Mouse (Mus musculus) intestine, embryonic 15.5 days (tissue): Measurements from ENCODE around the gene Flcn. TPM values are rescaled to one million over a fixed set of nuclear protein-coding genes. Genes with fewer than 3 reads are reported as not detected.

Source experiments
- ATAC-seq: fragments of 200-750 bp; cut with Nextera tagmentation; 2 replicates; pipeline ENCODE4 v1.8.0; 2017; ENCODE audit warnings: moderate TSS enrichment, moderate library complexity
- H3K27ac ChIP-seq: fragments of 300-500 bp; sonication (generic); 2 replicates; pipeline ENCODE4 v1.5.1; 2015; ENCODE audit warnings: mild to moderate bottlenecking, inconsistent platforms
- H3K27me3 ChIP-seq: fragments of 300-500 bp; sonication (generic); replicated peaks from 2 replicates; pipeline ENCODE4 v1.6.1; 2015; ENCODE audit warnings: inconsistent platforms
- H3K36me3 ChIP-seq: fragments of 300-500 bp; sonication (generic); 2 replicates; pipeline ENCODE4 v1.6.1; 2015; ENCODE audit warnings: inconsistent platforms
- H3K4me1 ChIP-seq: fragments of 300-500 bp; sonication (generic); replicated peaks from 2 replicates; pipeline ENCODE4 v1.6.1; 2015; ENCODE audit warnings: inconsistent platforms
- H3K4me2 ChIP-seq: fragments of 300-500 bp; sonication (generic); replicated peaks from 2 replicates; pipeline ENCODE4 v1.6.1; 2015; ENCODE audit warnings: mild to moderate bottlenecking, inconsistent platforms
- H3K4me3 ChIP-seq: fragments of 300-500 bp; sonication (generic); replicated peaks from 2 replicates; pipeline ENCODE4 v1.5.1; 2015; ENCODE audit warnings: inconsistent platforms
- H3K9ac ChIP-seq: fragments of 300-500 bp; sonication (generic); 2 replicates; pipeline ENCODE4 v1.6.1; 2015; ENCODE audit warnings: inconsistent platforms
- H3K9me3 ChIP-seq: fragments of 300-500 bp; sonication (generic); 2 replicates; pipeline ENCODE4 v1.6.1; 2016; ENCODE audit warnings: inconsistent platforms
- WGBS: fragments of 180-500 bp; shearing (Covaris S2); methylation state at CpG from one replicate; pipeline ENCODE4 v1.1.7; 2015; 5-methylcytosine and 5-hydroxymethylcytosine counted together
- polyA plus RNA-seq: library from polyadenylated mRNA; unstranded; fragments of >200 nt; fragmentation: Nextera tagmentation; extraction: Ambion mirVana; gene quantifications from 2 replicates; pipeline ENCODE4 v1.2.1, GENCODE M21; 2015

Flcn gene
- polyA plus RNA-seq, 1 experiment from 2014 or later, result 35.9 TPM

DNA sequence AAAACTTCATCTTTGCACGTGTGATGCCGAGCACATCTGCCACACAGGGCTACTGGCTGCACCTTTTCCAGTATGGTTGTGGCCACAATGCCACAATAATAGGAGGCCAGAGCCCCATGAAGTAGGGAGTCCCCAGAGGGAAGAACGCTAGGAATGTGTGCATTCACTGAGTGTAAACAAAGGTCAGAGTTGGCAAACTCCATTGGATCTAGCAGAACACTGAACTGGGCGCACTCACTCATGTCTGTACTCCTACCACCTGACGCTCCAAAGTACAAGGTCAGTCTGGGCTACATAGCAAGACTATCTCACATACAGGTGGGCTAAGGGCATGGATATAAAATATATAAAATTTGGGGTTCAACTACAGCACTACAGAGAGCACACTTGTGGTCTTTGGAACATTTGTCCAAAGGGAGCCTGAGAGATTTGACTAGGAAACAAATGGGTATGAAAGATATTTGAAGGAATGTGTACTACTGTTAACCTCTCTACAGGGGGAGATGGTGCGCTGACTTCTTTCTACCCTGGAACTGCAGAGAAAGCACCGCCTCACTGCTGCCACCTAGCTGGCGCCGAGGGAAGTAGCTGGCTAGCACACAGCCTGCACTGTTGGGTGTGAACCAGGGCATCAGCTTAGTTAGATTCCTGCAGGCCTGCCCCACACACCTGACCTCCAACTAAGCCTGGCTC is 31.5 kb downstream of the Flcn start:
- Histone ChIP-seq H3K9me3 (no peaks in the 10 kb centered on the region), H3K27ac (no peak overlapping the region), H3K4me3 (no peak overlapping the region), H3K4me2 (no peak overlapping the region), H3K36me3 (peaks cover 28% of the 10 kb centered on the region), H3K4me1 (no peaks in the 10 kb centered on the region), H3K9ac (no peak overlapping the region), H3K27me3 (no peaks in the 10 kb centered on the region)
- WGBS, result 54% methylated on average over 9 of the region's 9 CpGs
- peak; percentile 75 for ATAC-seq

DNA sequence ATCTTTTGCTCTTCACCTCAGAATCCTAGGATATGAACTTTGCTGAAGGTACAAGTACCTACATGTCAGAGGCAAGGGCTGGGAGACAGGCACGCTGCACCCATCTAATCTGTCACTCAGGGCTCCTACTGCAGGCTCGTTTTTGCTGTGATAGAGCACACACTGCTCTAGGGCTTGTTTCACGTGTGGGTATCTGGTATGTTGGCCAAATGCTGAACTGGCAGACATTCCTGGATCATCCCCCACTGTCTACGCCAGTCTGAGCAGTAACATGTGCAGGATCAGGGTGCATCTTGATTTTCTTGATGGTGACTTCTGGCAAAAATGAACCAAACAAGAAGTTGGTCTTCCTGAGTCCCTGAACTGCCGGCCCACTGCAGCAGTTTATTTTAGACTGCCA is 32.6 kb downstream of the Flcn start:
- Histone ChIP-seq H3K27me3 (no peaks in the 10 kb centered on the region), H3K9ac (no peak overlapping the region), H3K4me3 (no peak overlapping the region), H3K4me1 (no peaks in the 10 kb centered on the region), H3K4me2 (no peak overlapping the region), H3K36me3 (peaks cover 28% of the 10 kb centered on the region), H3K9me3 (no peaks in the 10 kb centered on the region), H3K27ac (no peak overlapping the region)
- WGBS, result 85% methylated on average over 5 of the region's 5 CpGs
- ATAC-seq, result no peak

DNA sequence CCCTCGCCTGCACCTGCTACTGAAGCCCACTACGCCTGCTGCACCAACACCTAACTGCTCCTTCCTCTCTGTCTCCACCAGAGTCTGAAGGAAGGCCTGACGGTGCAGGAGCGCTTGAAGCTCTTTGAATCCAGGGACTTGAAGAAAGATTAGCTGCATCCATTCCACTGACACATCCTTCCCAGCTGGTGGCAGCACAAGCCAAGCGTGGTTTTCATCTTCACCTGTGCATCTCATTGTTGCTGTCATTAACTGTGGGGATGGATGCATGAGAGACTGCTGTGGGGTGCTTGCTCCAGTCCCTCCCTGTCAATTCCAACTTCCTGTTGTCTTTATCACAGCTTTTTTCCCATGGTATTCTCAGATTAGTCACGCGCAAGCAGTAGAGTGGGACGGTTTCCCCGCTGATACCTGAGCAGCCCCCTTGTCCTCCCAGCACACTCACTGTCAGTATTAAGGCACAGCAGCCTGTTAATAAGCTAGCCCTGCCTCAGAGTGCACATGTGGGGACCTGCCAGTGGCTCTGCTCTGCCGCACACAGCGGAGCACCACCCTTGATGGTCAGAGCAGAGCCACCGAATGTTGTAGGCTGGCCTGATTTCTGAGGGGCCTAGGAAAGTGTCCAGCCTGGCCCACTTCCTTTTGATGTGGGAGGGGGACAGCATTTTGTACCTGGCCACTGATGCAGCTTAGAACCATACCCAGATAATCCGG is 34.2 kb downstream of the Flcn start:
- H3K36me3 ChIP-seq, result peaks cover 44% of the 10 kb centered on the region
- 88% methylated on average over 13 of the region's 13 CpGs for WGBS
- no peak for ATAC-seq

DNA sequence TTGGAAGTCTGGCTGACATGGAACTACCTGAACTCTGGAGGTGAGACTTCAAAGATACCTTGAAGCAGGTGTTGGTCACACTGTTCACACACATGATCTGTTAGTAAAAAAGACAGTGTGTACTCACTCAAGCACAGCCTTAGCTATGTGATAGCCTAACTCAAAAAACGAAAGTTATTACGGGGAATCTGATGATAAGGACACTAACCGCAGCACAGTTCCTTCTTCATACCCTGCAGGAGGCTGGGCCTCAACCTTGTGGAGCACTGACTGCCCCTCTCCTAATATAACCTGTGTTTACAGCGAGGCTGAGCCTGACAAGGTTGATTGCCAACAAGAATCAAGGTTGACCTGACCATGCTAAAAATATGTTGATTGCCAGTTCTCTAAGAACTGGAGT is 35.3 kb downstream of the Flcn start:
- Histone ChIP-seq H3K9me3 (no peaks in the 10 kb centered on the region), H3K27me3 (no peaks in the 10 kb centered on the region), H3K4me1 (no peaks in the 10 kb centered on the region), H3K27ac (no peak overlapping the region), H3K4me3 (no peak overlapping the region), H3K4me2 (no peak overlapping the region), H3K9ac (no peak overlapping the region), H3K36me3 (peaks cover 46% of the 10 kb centered on the region)
- WGBS, result 86% methylated on average over 4 of the region's 4 CpGs
- no peak for ATAC-seq

More for the DNA sequence above, 34.2 kb downstream of the Flcn start:
- no peaks in the 10 kb centered on the region for H3K9me3 ChIP-seq
- no peaks in the 10 kb centered on the region for H3K27me3 ChIP-seq
- no peak overlapping the region for H3K4me2 ChIP-seq
- no peak overlapping the region for H3K27ac ChIP-seq
- H3K9ac ChIP-seq, result no peak overlapping the region
- H3K4me1 ChIP-seq, result no peaks in the 10 kb centered on the region
- no peak overlapping the region for H3K4me3 ChIP-seq

GRCm38 (mm10) chr11:59772902-59773301 is 36.9 kb downstream of the Flcn start:
- Histone ChIP-seq H3K4me2 (no peak overlapping the region), H3K27ac (no peak overlapping the region), H3K9me3 (no peaks in the 10 kb centered on the region), H3K36me3 (peaks cover 51% of the 10 kb centered on the region), H3K27me3 (no peaks in the 10 kb centered on the region), H3K4me1 (no peaks in the 10 kb centered on the region), H3K4me3 (no peak overlapping the region), H3K9ac (no peak overlapping the region)
- 91% methylated on average over 4 of the region's 4 CpGs for WGBS
- ATAC-seq, result no peak

- Histone ChIP-seq H3K9ac (no peak overlapping the region), H3K27me3 (no peaks in the 10 kb centered on the region), H3K27ac (no peak overlapping the region), H3K4me2 (no peak overlapping the region), H3K4me3 (no peak overlapping the region), H3K4me1 (no peaks in the 10 kb centered on the region), H3K36me3 (peaks cover 57% of the 10 kb centered on the region), H3K9me3 (no peaks in the 10 kb centered on the region)
- ATAC-seq, result no peak
- 92% methylated on average over 2 of the region's 2 CpGs for WGBS
Observed at GRCm38 (mm10) chr11:59772291-59772690, 37.5 kb downstream of the Flcn start.

- 91% methylated on average over 7 of the region's 7 CpGs for WGBS
- no peaks in the 10 kb centered on the region for H3K9me3 ChIP-seq
- H3K4me3 ChIP-seq, result no peak overlapping the region
- peaks cover 51% of the 10 kb centered on the region for H3K36me3 ChIP-seq
- no peak overlapping the region for H3K27ac ChIP-seq
- no peak overlapping the region for H3K4me2 ChIP-seq
- no peak overlapping the region for H3K9ac ChIP-seq
- no peak for ATAC-seq
- no peaks in the 10 kb centered on the region for H3K4me1 ChIP-seq
- H3K27me3 ChIP-seq, result no peaks in the 10 kb centered on the region
Observed at GRCm38 (mm10) chr11:59770753-59771152, 39.1 kb downstream of the Flcn start.

GRCm38 (mm10) chr11:59769738-59770137 is 40.1 kb downstream of the Flcn start:
- Histone ChIP-seq H3K27ac (no peak overlapping the region), H3K4me2 (no peak overlapping the region), H3K4me3 (no peak overlapping the region), H3K4me1 (no peaks in the 10 kb centered on the region), H3K36me3 (peaks cover 51% of the 10 kb centered on the region), H3K27me3 (no peaks in the 10 kb centered on the region), H3K9me3 (no peaks in the 10 kb centered on the region), H3K9ac (no peak overlapping the region)
- no peak for ATAC-seq
- 92% methylated on average over 6 of the region's 6 CpGs for WGBS

GRCm38 (mm10) chr11:59769307-59769706 is 40.5 kb downstream of the Flcn start:
- H3K4me1 ChIP-seq, result no peaks in the 10 kb centered on the region
- H3K27ac ChIP-seq, result no peak overlapping the region
- ATAC-seq, result no peak
- no peaks in the 10 kb centered on the region for H3K27me3 ChIP-seq
- H3K9me3 ChIP-seq, result no peaks in the 10 kb centered on the region
- no peak overlapping the region for H3K4me2 ChIP-seq
- no peak overlapping the region for H3K9ac ChIP-seq
- no peak overlapping the region for H3K4me3 ChIP-seq
- WGBS, result 93% methylated on average over 2 of the region's 2 CpGs
- peaks cover 54% of the 10 kb centered on the region for H3K36me3 ChIP-seq

DNA sequence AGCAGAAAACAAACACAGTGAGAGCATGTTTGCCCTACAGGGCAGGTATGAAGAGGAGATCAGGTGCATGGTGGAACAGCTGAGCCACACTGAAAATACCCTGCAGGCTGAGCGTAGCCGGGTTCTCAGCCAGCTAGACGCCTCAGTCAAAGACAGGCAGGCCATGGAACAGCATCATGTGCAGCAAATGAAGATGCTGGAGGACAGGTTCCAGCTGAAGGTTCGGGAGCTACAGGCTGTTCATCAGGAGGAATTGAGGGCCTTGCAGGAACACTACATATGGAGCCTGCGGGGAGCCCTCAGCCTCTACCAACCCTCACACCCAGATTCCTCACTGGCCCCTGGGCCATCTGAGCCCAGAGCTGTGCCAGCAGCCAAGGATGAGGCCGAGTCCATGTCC is 49.0 kb downstream of the Flcn start:
- no peaks in the 10 kb centered on the region for H3K27me3 ChIP-seq
- H3K4me2 ChIP-seq, result no peak overlapping the region
- no peak overlapping the region for H3K27ac ChIP-seq
- H3K36me3 ChIP-seq, result peaks cover 47% of the 10 kb centered on the region
- ATAC-seq, result no peak
- H3K4me3 ChIP-seq, result no peak overlapping the region
- no peaks in the 10 kb centered on the region for H3K9me3 ChIP-seq
- H3K9ac ChIP-seq, result no peak overlapping the region
- WGBS, result 95% methylated on average over 6 of the region's 6 CpGs
- H3K4me1 ChIP-seq, result no peaks in the 10 kb centered on the region

DNA sequence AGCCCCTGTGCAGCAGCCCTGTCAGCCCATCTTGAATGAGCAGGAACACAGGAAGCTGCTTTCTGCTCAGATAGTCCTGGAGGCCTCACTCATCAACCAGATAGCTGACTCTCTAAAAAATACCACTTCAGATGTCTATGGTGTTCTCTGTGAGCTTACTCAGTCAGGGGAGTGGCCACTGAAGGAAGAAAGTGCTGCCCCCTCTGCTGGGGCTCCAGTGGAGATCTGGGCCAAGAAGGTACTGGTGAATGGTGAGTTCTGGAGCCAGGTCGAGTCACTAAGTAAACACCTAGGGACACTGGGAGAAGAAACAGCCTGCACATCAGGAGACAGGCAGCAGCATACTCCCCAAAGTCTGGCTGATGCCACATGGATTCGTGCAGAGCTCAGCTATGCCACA is 50.2 kb downstream of the Flcn start:
- ATAC-seq, result no peak
- Histone ChIP-seq H3K9ac (no peak overlapping the region), H3K27me3 (no peaks in the 10 kb centered on the region), H3K36me3 (peaks cover 47% of the 10 kb centered on the region), H3K4me3 (no peak overlapping the region), H3K4me2 (no peak overlapping the region), H3K27ac (no peak overlapping the region), H3K4me1 (no peaks in the 10 kb centered on the region), H3K9me3 (no peaks in the 10 kb centered on the region)
- 77% methylated on average over 2 of the region's 2 CpGs for WGBS

GRCm38 (mm10) chr11:59759178-59759577 is 50.6 kb downstream of the Flcn start:
- no peaks in the 10 kb centered on the region for H3K27me3 ChIP-seq
- peaks cover 45% of the 10 kb centered on the region for H3K36me3 ChIP-seq
- H3K4me3 ChIP-seq, result no peak overlapping the region
- H3K9me3 ChIP-seq, result no peaks in the 10 kb centered on the region
- no peak overlapping the region for H3K4me2 ChIP-seq
- no peaks in the 10 kb centered on the region for H3K4me1 ChIP-seq
- H3K9ac ChIP-seq, result no peak overlapping the region
- WGBS, result 81% methylated on average over 4 of the region's 4 CpGs
- H3K27ac ChIP-seq, result no peak overlapping the region
- no peak for ATAC-seq
